Mouse (Mus musculus): ENCODE results near the gene Aldh8a1. TPM values are rescaled to one million over a fixed set of nuclear protein-coding genes. Genes with fewer than 3 reads are reported as not detected.
"Not testable (repeated sequence)": the region's sequence is repeated elsewhere in the genome, so short reads cannot be mapped to it uniquely, and the experiment has no call there.

The Aldh8a1 gene
- polyA plus RNA-seq, 1 experiment from 2014 or later: not detected

DNA sequence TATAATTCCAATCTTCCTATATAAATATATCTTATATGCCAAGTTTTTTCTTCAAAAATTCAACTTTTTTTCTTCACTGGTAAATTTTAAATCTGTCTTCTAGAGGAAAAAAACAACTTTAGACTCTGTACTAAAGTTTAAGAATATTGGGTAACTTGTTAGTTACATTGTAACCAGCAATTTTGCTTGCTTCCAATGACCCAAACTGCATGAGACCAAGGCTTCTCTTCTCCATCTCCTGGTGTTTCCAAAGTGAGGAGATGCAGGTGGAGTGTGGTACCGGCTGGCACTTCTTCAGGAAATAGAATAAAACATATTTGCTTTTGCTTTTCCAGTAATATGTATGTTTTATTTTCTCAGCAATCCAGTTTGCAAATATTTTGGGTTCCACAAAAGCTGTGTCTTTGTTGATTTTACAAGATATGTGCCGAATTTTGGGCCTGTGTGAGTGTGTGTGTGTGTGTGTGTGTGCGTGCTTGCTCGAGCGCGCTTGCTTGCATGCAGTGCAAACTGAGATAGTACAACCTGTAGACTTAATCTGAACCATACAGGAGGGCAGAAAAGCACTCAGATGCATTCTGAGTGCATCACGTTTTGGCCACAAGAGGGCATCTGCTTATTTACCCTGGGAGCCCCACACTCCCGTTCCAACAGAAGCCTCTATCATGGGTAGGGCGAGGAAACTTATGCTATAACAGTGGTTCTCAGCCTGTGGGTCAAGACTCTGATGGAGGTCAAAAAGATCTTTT is 1.3 kb downstream of the Aldh8a1 start:
- Histone ChIP-seq H3K4me2 (no peak overlapping the region), H3K36me3 (no peaks in the 10 kb centered on the region)
- 73% methylated on average over 9 of the region's 9 CpGs for WGBS

GRCm38 (mm10) chr10:21382914-21383313 is 5.8 kb downstream of the Aldh8a1 start:
- H3K27me3 ChIP-seq: no peaks in the 10 kb centered on the region
- no peak overlapping the region for H3K9ac ChIP-seq
- no peaks in the 10 kb centered on the region for H3K9me3 ChIP-seq
- 21% methylated on average over 6 of the region's 6 CpGs for WGBS
- no peak; the same call in 1 of the 2 replicates for ATAC-seq (ENCODE audit: low FRiP score, low read depth)
- H3K4me3 ChIP-seq: no peak overlapping the region
- no peaks in the 10 kb centered on the region for H3K4me1 ChIP-seq (replicated peaks)
- H3K4me2 ChIP-seq: no peak overlapping the region
- H3K36me3 ChIP-seq: no peaks in the 10 kb centered on the region
- no peak overlapping the region for H3K27ac ChIP-seq (replicated peaks)

More for the DNA sequence above, 1.3 kb downstream of the Aldh8a1 start:
- no peaks in the 10 kb centered on the region for H3K27me3 ChIP-seq
- H3K9ac ChIP-seq: no peak overlapping the region
- no peaks in the 10 kb centered on the region for H3K9me3 ChIP-seq
- no peaks in the 10 kb centered on the region for H3K4me1 ChIP-seq (replicated peaks)
- H3K4me3 ChIP-seq: no peak overlapping the region
- H3K27ac ChIP-seq (replicated peaks): no peak overlapping the region
- no peak for ATAC-seq (ENCODE audit: low FRiP score, low read depth)

GRCm38 (mm10) chr10:21385111-21385663 is 8.1 kb downstream of the Aldh8a1 start:
- ATAC-seq (ENCODE audit: low FRiP score, low read depth): no peak
- no peak overlapping the region for H3K4me3 ChIP-seq
- WGBS: 76% methylated on average over 3 of the region's 3 CpGs
- H3K4me2 ChIP-seq: no peak overlapping the region
- no peak overlapping the region for H3K27ac ChIP-seq (replicated peaks)
- H3K4me1 ChIP-seq (replicated peaks): no peaks in the 10 kb centered on the region
- no peaks in the 10 kb centered on the region for H3K9me3 ChIP-seq
- no peak overlapping the region for H3K9ac ChIP-seq
- H3K27me3 ChIP-seq: no peaks in the 10 kb centered on the region
- no peaks in the 10 kb centered on the region for H3K36me3 ChIP-seq

DNA sequence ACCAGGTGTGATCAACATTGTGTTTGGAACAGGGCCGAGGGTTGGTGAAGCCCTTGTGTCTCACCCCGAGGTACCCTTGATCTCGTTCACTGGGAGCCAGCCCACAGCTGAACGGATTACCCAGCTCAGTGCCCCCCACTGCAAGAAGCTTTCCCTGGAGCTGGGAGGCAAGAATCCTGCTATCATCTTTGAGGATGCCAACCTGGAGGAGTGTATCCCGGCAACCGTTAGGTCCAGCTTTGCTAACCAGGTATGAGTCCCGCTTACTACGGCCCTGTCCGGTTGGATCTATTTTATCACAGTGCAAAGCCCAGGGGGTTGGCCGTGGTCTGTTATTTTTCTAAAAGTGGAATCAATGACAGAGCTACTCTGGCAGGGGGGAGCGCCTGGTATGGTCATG is 12.0 kb downstream of the Aldh8a1 start:
- no peaks in the 10 kb centered on the region for H3K36me3 ChIP-seq
- H3K9ac ChIP-seq: no peak overlapping the region
- H3K4me1 ChIP-seq (replicated peaks): no peaks in the 10 kb centered on the region
- no peaks in the 10 kb centered on the region for H3K9me3 ChIP-seq
- no peaks in the 10 kb centered on the region for H3K27me3 ChIP-seq
- WGBS: 87% methylated on average over 11 of the region's 11 CpGs
- H3K27ac ChIP-seq (replicated peaks): no peak overlapping the region
- H3K4me2 ChIP-seq: no peak overlapping the region
- no peak for ATAC-seq (ENCODE audit: low FRiP score, low read depth)
- H3K4me3 ChIP-seq: no peak overlapping the region

- Histone ChIP-seq H3K4me2 (no peak overlapping the region), H3K36me3 (no peaks in the 10 kb centered on the region), H3K27ac (replicated peaks) (no peak overlapping the region), H3K4me1 (replicated peaks) (no peaks in the 10 kb centered on the region), H3K27me3 (no peaks in the 10 kb centered on the region), H3K9ac (no peak overlapping the region), H3K9me3 (no peaks in the 10 kb centered on the region), H3K4me3 (no peak overlapping the region)
- ATAC-seq (ENCODE audit: low FRiP score, low read depth): no peak
- WGBS: 70% methylated on average over 4 of the region's 4 CpGs
These were observed 13.3 kb downstream of the Aldh8a1 start for GRCm38 (mm10) chr10:21390440-21390839.

- Histone ChIP-seq H3K27ac (replicated peaks) (no peak overlapping the region), H3K36me3 (no peaks in the 10 kb centered on the region), H3K4me2 (no peak overlapping the region), H3K9me3 (no peaks in the 10 kb centered on the region), H3K9ac (no peak overlapping the region), H3K4me1 (replicated peaks) (no peaks in the 10 kb centered on the region), H3K4me3 (no peak overlapping the region), H3K27me3 (no peaks in the 10 kb centered on the region)
- WGBS: 60% methylated on average over 4 of the region's 4 CpGs
- no peak for ATAC-seq (ENCODE audit: low FRiP score, low read depth)
These were observed 14.2 kb downstream of the Aldh8a1 start for GRCm38 (mm10) chr10:21391286-21391685.

- H3K4me3 ChIP-seq: no peak overlapping the region
- no peaks in the 10 kb centered on the region for H3K27me3 ChIP-seq
- 94% methylated on average over 2 of the region's 2 CpGs for WGBS
- ATAC-seq (ENCODE audit: low FRiP score, low read depth): no peak
- H3K27ac ChIP-seq (replicated peaks): no peak overlapping the region
- H3K36me3 ChIP-seq: no peaks in the 10 kb centered on the region
- H3K4me2 ChIP-seq: no peak overlapping the region
- H3K4me1 ChIP-seq (replicated peaks): no peaks in the 10 kb centered on the region
- no peaks in the 10 kb centered on the region for H3K9me3 ChIP-seq
- no peak overlapping the region for H3K9ac ChIP-seq
These were observed 16.3 kb downstream of the Aldh8a1 start for GRCm38 (mm10) chr10:21393390-21393789.

DNA sequence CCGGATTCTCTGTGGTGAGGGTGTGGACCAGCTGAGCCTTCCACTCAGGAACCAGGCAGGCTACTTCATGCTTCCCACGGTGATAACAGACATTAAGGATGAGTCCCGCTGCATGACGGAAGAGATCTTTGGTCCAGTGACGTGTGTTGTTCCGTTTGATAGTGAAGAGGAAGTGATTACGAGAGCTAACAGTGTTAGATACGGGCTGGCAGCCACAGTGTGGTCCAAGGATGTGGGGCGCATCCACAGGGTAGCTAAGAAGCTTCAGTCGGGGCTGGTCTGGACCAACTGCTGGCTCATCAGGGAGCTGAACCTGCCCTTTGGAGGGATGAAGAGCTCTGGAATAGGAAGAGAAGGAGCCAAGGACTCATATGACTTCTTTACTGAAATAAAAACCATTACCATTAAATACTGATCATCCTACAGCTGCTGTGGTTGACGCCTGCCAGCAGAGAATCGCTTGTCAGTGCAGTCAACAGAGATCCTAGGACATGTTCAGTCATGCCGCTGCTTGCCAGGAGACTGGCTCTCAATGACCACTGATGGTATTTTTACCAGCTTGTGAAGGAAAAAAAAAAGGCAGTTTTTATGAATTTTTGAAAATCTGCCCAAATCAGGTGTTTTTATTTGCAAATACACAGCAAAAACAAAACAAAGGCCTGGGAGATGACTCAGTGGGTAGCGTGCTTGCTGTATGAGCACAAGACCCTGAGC is 18.5 kb downstream of the Aldh8a1 start:
- Histone ChIP-seq H3K9me3 (no peaks in the 10 kb centered on the region), H3K4me3 (no peak overlapping the region), H3K9ac (no peak overlapping the region), H3K4me2 (no peak overlapping the region), H3K4me1 (replicated peaks) (no peaks in the 10 kb centered on the region), H3K36me3 (no peaks in the 10 kb centered on the region), H3K27me3 (no peaks in the 10 kb centered on the region), H3K27ac (replicated peaks) (no peak overlapping the region)
- WGBS: 90% methylated on average over 14 of the region's 14 CpGs
- no peak for ATAC-seq (ENCODE audit: low FRiP score, low read depth)

DNA sequence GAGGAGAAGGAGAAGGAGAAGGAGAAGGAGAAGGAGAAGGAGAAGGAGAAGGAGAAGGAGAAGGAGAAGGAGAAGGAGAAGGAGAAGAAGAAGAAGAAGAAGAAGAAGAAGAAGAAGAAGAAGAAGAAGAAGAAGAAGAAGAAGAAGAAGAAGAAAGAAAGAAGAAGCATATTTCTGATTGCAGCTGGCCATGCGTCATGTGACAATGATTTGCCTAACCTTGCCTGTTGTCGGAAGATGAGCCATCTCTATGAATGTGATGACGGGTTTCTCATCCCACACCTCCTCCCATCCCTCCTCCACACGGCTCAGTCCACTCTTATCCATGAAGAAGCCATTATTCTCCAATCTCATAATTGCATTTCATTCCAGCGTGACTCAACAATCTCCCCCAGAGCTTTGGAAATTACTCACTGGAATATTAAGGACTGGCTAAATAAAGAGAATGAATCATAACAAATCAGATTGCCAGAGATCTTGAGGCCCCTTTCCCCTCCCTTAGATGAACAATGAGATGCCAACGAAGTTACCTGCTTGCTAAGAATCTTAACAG is 21.9 kb downstream of the Aldh8a1 start:
- not testable (repeated sequence) for H3K4me2 ChIP-seq; H3K4me3 ChIP-seq; H3K36me3 ChIP-seq; H3K9ac ChIP-seq; H3K27me3 ChIP-seq; H3K9me3 ChIP-seq; ATAC-seq (ENCODE audit: low FRiP score, low read depth); H3K27ac ChIP-seq (replicated peaks); H3K4me1 ChIP-seq (replicated peaks)
- WGBS: 75% methylated on average over 6 of the region's 6 CpGs

DNA sequence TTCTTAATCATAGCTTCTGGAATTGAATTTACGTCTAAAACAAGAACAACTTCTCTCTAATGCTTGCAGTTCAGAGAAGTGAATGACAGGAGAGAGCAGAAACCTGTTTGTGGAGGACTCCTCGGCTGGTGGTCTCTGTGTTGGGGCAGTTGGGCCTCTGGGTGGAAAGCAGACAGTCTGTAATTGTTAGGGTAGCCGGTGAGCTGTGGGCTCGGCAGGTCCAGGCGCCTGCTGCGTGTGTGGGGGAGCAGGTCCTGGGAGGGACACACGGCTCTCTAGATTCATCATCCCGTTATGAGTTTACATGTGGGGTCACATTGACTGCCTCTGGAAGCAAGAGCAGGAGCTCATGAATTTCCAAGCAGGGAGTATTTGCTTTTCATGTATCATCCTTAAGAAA is 22.5 kb downstream of the Aldh8a1 start:
- 0 out of 2 replicates have a peak, but pooled peaks cover 5% of the 10 kb centered on the region for H3K4me1 ChIP-seq (replicated peaks)
- no peaks in the 10 kb centered on the region for H3K9me3 ChIP-seq
- 53% methylated on average over 8 of the region's 8 CpGs for WGBS
- H3K27me3 ChIP-seq: no peaks in the 10 kb centered on the region
- ATAC-seq (ENCODE audit: low FRiP score, low read depth): no peak
- no peak overlapping the region for H3K4me3 ChIP-seq
- no peak overlapping the region for H3K4me2 ChIP-seq
- no peak overlapping the region for H3K27ac ChIP-seq (replicated peaks)
- no peaks in the 10 kb centered on the region for H3K36me3 ChIP-seq
- no peak overlapping the region for H3K9ac ChIP-seq

GRCm38 (mm10) chr10:21400031-21400430 is 22.9 kb downstream of the Aldh8a1 start:
- no peak for ATAC-seq (ENCODE audit: low FRiP score, low read depth)
- Histone ChIP-seq H3K9ac (no peak overlapping the region), H3K4me2 (no peak overlapping the region), H3K4me3 (no peak overlapping the region), H3K27me3 (no peaks in the 10 kb centered on the region), H3K4me1 (replicated peaks) (0 out of 2 replicates have a peak, but pooled peaks cover 5% of the 10 kb centered on the region), H3K9me3 (no peaks in the 10 kb centered on the region), H3K27ac (replicated peaks) (no peak overlapping the region), H3K36me3 (no peaks in the 10 kb centered on the region)
- WGBS: 64% methylated on average over 7 of the region's 7 CpGs

- no peak overlapping the region for H3K4me2 ChIP-seq
- H3K36me3 ChIP-seq: no peaks in the 10 kb centered on the region
- ATAC-seq (ENCODE audit: low FRiP score, low read depth): no peak
- no peak overlapping the region for H3K9ac ChIP-seq
- no peak overlapping the region for H3K4me3 ChIP-seq
- H3K9me3 ChIP-seq: no peaks in the 10 kb centered on the region
- 54% methylated on average over 2 of the region's 2 CpGs for whole genome bisulfite sequencing
- no peaks in the 10 kb centered on the region for H3K27me3 ChIP-seq
- H3K4me1 ChIP-seq (replicated peaks): 0 out of 2 replicates have a peak, but pooled peaks cover 5% of the 10 kb centered on the region
- no peak overlapping the region for H3K27ac ChIP-seq (replicated peaks)
These were observed 23.4 kb downstream of the Aldh8a1 start for GRCm38 (mm10) chr10:21400453-21400852.

All from hindbrain, embryonic 15.5 days (tissue).